Mouse (Mus musculus) Muller cell, postnatal 12 days (primary cell): ENCODE data around the gene Gm17720.

Source experiments
- DNase-seq: peaks from one replicate; pipeline ENCODE4 v3.0.0-alpha.2; 2015; ENCODE audit errors: inconsistent ontology term

The Gm17720 gene

GRCm38 (mm10) chr8:110102653-110103052, at the start of gene Gm17720:
Gm17720 (minus strand) TSS chr8:110102753.
- DNase-seq: no peak

- DNase-seq: peak; percentile 16
These were observed 43.0 kb upstream of the Gm17720 start for GRCm38 (mm10) chr8:110145538-110145937.

GRCm38 (mm10) chr8:110140770-110141169, 38.2 kb upstream of the Gm17720 start:
- no peak for DNase-seq

GRCm38 (mm10) chr8:110140156-110140555, 37.6 kb upstream of the Gm17720 start:
- no peak for DNase-seq

- no peak for DNase-seq
These were observed 33.0 kb upstream of the Gm17720 start for GRCm38 (mm10) chr8:110135515-110135914.

GRCm38 (mm10) chr8:110134236-110134635, 31.7 kb upstream of the Gm17720 start:
- no peak for DNase-seq

GRCm38 (mm10) chr8:110130537-110130936, 28.0 kb upstream of the Gm17720 start:
- DNase-seq: peak; percentile 73

- no peak for DNase-seq
These were observed 17.2 kb upstream of the Gm17720 start for GRCm38 (mm10) chr8:110119715-110120114.

GRCm38 (mm10) chr8:110101676-110102075, 877 bp downstream of the Gm17720 start:
- DNase-seq: no peak

- no peak for DNase-seq
These were observed 1.6 kb downstream of the Gm17720 start, which contains the start of gene Gm21964 for GRCm38 (mm10) chr8:110100907-110101306. Gm21964 (plus strand) TSS chr8:110101207.

GRCm38 (mm10) chr8:110091869-110092268, 10.7 kb downstream of the Gm17720 start:
- DNase-seq: no peak

GRCm38 (mm10) chr8:110082416-110083105, 20.0 kb downstream of the Gm17720 start:
- no peak for DNase-seq

GRCm38 (mm10) chr8:110079282-110080221, 23.0 kb downstream of the Gm17720 start, which contains the start of gene Zfp612:
Zfp612 (plus strand) TSS chr8:110079746.
- DNase-seq: peak; percentile 79

- no peak for DNase-seq
These were observed 28.1 kb downstream of the Gm17720 start for GRCm38 (mm10) chr8:110074496-110074895.

GRCm38 (mm10) chr8:110071600-110071999, 31.0 kb downstream of the Gm17720 start:
- DNase-seq: peak; percentile 64

GRCm38 (mm10) chr8:110069706-110070105, 32.8 kb downstream of the Gm17720 start:
- no peak for DNase-seq

- DNase-seq: no peak
These were observed 36.9 kb downstream of the Gm17720 start for GRCm38 (mm10) chr8:110065676-110066075.

- no peak for DNase-seq
These were observed 37.8 kb downstream of the Gm17720 start for GRCm38 (mm10) chr8:110064606-110065365.

- no peak for DNase-seq
These were observed 38.4 kb downstream of the Gm17720 start for GRCm38 (mm10) chr8:110064161-110064560.

GRCm38 (mm10) chr8:110058207-110058606, 44.3 kb downstream of the Gm17720 start:
- no peak for DNase-seq

- DNase-seq: no peak
These were observed 51.3 kb downstream of the Gm17720 start for GRCm38 (mm10) chr8:110051208-110051607.

GRCm38 (mm10) chr8:110040509-110040908, 62.0 kb downstream of the Gm17720 start:
- peak; percentile 19 for DNase-seq
